Mouse (Mus musculus) forebrain, embryonic 11.5 days (tissue): ENCODE data around the gene Pigp. TPM values are rescaled to one million over a fixed set of nuclear protein-coding genes. Genes with fewer than 3 reads are reported as not detected.

Source experiments
- polyA plus RNA-seq: library from polyadenylated mRNA; unstranded; fragments of >200 nt; fragmentation: Nextera tagmentation; extraction: Ambion mirVana; gene quantifications from 2 replicates; pipeline ENCODE4 v1.2.1, GENCODE M21; 2014

Pigp gene
- polyA plus RNA-seq, 1 experiment from 2014 or later = 92.3 TPM

Other genes with a start within 250 kb of the Pigp start
- gene Hlcs, start 58.3 kb downstream of the Pigp start, polyA plus RNA-seq = 13.8 TPM in 2 replicates
- gene Ripply3, start 43.4 kb downstream of the Pigp start, polyA plus RNA-seq = 5.4 and 5.7 TPM in 2 replicates
- gene Ttc3, start 1.2 kb downstream of the Pigp start, polyA plus RNA-seq = 458 and 484 TPM in 2 replicates
- 51.3 and 59.6 TPM in 2 replicates for gene Vps26c, start 155.0 kb upstream of the Pigp start, polyA plus RNA-seq
- gene Dyrk1a, start 198.2 kb upstream of the Pigp start, polyA plus RNA-seq = 12.0 and 13.5 TPM in 2 replicates